Mouse (Mus musculus) effector memory CD4-positive, alpha-beta T cell, adult 7 months (primary cell): ENCODE results near the gene Otud3. TPM values are rescaled to one million over a fixed set of nuclear protein-coding genes. Genes with fewer than 3 reads are reported as not detected.

Experiments used
- polyA plus RNA-seq: library from polyadenylated mRNA; unstranded; fragments of 100-300 nt; shearing (Covaris generic); gene quantifications from one replicate; pipeline ENCODE4 v1.2.1, GENCODE M21; 2017

Otud3 gene
- polyA plus RNA-seq = 6.4 TPM

GRCm38 (mm10) chr4:138913797-138914196, at the start of gene Otud3:
Gene Otud3, minus strand, starts transcription at chr4:138913945.

GRCm38 (mm10) chr4:138877731-138878130, 36.0 kb downstream of the Otud3 start, which contains the start of gene Pla2g2e:
Gene Pla2g2e, plus strand, starts transcription at chr4:138877942.

GRCm38 (mm10) chr4:138873864-138874263, 39.9 kb downstream of the Otud3 start, which contains the start of gene Gm13030:
Gene Gm13030, minus strand, starts transcription at chr4:138873964.

GRCm38 (mm10) chr4:138863344-138863998, 50.3 kb downstream of the Otud3 start, which contains the start of gene Pla2g5:
Gene Pla2g5, minus strand, starts transcription at chr4:138863482.

Other genes starting within 250 kb of the Otud3 start
- not detected for gene Pla2g2c, start 189.2 kb downstream of the Otud3 start, polyA plus RNA-seq
- 0.43 TPM for gene Ubxn10, start 176.8 kb downstream of the Otud3 start, polyA plus RNA-seq
- not detected for gene Pla2g2f, start 156.3 kb downstream of the Otud3 start, polyA plus RNA-seq
- gene Pla2g2d, start 138.2 kb downstream of the Otud3 start, polyA plus RNA-seq = 0.52 TPM
- not detected for gene Pla2g5, start 50.5 kb downstream of the Otud3 start, polyA plus RNA-seq
- gene Gm13030, start 40.0 kb downstream of the Otud3 start, polyA plus RNA-seq = not detected
- not detected for gene Pla2g2e, start 36.0 kb downstream of the Otud3 start, polyA plus RNA-seq
- not detected for gene Rnf186, start 53.2 kb upstream of the Otud3 start, polyA plus RNA-seq
- gene Tmco4, start 58.9 kb upstream of the Otud3 start, polyA plus RNA-seq = 35.5 TPM
- not detected for gene Htr6, start 161.6 kb upstream of the Otud3 start, polyA plus RNA-seq
- gene Nbl1, start 179.0 kb upstream of the Otud3 start, polyA plus RNA-seq = not detected
- gene Minos1, start 217.2 kb upstream of the Otud3 start, polyA plus RNA-seq = 244 TPM